Mouse (Mus musculus): ENCODE results near the gene Pik3r1.

The Pik3r1 gene

DNA sequence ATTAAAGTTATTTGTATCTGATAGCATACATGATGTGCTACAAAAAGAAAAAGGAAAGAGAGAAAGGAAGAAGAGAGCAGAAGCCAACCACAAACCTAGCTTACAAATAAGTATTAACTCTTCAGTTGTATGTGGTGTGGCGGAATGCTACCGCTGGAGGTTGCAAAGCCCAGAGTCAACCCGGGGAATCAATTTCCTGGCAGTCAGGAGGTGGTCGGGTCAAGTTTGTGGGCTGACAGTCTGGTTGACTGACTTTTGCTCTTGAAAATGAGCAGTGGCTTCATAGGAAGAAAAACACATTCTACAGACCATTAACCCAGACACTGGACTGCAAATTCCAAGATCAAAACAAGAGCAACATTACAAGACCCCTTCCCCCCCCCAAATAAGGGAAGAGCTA lies 85.6 kb downstream of the Pik3r1 start:
- DNase-seq (ENCODE audit: low spot score in 2 of 2) = no peak

GRCm38 (mm10) chr13:101680083-101680482 lies 87.9 kb downstream of the Pik3r1 start:
- no peak for DNase-seq (ENCODE audit: low spot score in 2 of 2)

GRCm38 (mm10) chr13:101678984-101679383 lies 89.0 kb downstream of the Pik3r1 start:
- DNase-seq (ENCODE audit: low spot score in 2 of 2) = no peak

DNA sequence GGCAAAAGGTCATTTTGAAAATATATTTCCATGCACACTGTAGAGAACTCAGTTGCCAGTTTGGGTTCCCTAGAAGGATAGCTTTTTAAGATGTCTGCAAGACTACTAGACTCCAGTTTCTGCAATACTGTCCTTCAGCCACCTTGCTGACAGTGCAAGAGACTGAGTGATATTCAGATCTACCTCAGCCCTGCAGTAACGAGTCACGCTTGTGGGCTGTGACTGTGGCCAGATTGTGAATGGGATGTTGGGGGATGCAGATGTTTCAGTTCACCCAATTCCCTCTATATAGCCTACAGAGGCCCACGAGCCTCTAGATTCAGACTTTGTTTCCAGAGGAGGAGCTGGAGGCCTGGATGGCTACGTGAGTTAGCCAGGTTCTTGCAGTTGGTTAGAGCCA lies 90.0 kb downstream of the Pik3r1 start:
- DNase-seq (ENCODE audit: low spot score in 2 of 2) = no peak

DNA sequence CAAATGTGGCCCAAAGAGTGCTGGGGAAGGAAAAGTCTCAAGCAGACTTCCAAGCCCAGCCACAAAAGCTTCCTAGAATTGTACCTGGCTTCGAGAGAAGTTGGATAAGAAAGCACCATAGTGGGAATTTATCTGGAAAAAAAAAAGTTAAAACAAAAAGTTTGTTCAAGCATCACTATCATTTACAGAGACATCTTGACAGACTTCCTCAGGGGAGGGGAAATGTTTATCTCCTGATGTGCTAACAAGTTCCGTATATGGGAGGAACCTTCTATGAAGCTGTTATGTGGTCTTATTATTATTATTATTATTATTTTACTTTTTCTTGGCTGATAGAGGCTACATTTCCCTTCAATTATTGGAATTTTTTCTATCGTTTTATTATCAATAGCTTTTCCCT lies 94.1 kb downstream of the Pik3r1 start:
- no peak for DNase-seq (ENCODE audit: low spot score in 2 of 2)

- DNase-seq (ENCODE audit: low spot score in 2 of 2) = no peak
Observed at GRCm38 (mm10) chr13:101668859-101669258, 99.2 kb downstream of the Pik3r1 start.

GRCm38 (mm10) chr13:101664010-101664409 lies 104.0 kb downstream of the Pik3r1 start:
- no peak for DNase-seq (ENCODE audit: low spot score in 2 of 2)

GRCm38 (mm10) chr13:101662900-101663299 lies 105.1 kb downstream of the Pik3r1 start:
- DNase-seq (ENCODE audit: low spot score in 2 of 2) = no peak

GRCm38 (mm10) chr13:101661567-101661966 lies 106.5 kb downstream of the Pik3r1 start:
- DNase-seq (ENCODE audit: low spot score in 2 of 2) = no peak

DNA sequence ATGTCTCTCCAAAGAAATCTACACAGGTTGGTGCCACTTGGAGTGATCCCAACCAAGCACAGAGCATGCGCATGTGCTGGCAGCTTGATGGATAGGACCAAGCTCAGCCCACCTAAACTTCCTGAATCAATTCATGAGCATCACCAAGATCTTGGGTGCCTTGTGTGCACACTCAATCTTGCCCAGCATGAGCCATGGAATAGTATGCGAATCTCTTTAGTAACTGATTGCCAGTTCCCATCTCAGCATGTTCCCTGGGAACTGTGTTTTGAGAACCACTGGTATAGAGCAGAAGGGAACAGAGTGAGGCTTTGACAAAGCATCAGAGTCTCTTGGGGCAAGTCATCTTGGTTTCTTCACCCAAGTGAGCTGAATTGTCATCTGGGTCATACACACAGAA lies 107.8 kb downstream of the Pik3r1 start:
- no peak for DNase-seq (ENCODE audit: low spot score in 2 of 2)

DNA sequence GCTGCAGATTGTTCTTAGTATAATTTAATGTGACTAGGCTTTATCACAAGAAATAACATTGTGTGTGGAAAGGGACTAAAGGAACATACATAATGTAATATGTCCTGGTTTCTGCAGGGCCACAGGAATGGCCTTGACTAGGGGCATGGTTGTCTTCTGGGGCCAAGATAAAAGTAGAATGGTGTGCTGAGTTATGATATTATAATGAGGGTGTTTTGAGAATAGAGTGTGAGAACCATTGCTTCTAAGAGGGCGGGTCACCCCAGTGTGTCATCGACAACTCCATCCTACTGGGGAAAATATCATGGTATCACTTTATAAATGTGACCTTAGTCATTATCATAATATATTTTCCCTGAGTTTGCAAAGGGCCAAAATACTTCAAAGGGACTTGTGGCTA lies 115.9 kb downstream of the Pik3r1 start:
- DNase-seq (ENCODE audit: low spot score in 2 of 2) = no peak

DNA sequence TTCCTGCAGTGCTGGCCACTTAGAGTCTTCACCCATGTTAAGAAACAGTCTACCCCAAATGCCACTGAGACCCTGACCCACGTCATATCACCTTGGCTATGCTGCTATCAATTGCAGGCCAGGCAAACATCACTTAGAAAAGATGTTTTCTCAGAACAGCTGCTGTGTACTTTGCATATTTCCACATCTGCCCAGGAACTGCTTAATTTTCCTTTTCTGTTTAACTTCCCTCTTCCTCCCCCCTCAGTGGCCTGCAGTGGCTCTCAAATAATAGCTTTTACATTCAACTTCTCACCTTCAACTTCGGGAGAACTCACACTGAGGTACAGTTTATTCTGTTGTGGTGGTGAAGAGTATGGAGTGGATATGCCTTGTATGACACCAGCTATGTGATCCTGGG lies 126.4 kb downstream of the Pik3r1 start:
- DNase-seq (ENCODE audit: low spot score in 2 of 2) = no peak

DNA sequence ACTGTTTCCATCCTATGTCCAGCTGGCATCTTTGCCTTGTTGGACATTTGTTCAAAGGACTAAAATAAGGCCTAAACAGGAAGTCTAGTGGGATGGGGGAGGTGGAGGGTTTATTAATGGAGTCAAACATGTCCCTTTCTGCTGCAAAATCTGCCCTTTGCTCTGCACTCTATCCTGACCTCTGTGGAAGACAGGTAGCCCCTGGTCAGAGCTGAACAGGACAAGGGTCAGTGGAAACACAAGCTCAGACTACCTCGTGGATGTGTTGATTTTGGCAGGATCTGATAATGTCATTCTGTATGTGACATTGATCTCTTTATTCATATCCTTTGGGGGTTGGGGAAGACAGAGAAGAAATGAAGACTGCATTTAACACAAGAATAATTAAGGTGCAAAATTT lies 132.2 kb downstream of the Pik3r1 start:
- no peak for DNase-seq (ENCODE audit: low spot score in 2 of 2)

- no peak for DNase-seq (ENCODE audit: low spot score in 2 of 2)
Observed at GRCm38 (mm10) chr13:101634420-101634819, 133.6 kb downstream of the Pik3r1 start.

DNA sequence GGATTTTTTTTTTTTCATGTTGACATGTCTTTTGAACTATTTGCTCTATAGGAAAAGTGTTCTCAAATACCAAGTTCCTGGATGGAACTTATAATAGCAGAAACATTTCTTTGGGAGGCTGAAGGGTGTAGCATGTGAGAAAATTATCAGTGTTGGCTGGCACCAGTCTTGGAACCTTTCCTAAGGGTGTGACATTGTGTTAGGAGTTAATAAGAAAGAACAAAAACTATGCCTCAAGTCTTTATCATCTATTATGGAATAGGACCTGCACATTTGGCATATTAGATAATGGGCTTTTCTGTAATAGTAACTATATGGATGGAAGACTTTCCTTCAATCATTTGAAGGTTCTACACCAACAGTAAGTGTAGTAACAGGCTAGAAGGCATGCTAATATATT lies 134.4 kb downstream of the Pik3r1 start:
- DNase-seq (ENCODE audit: low spot score in 2 of 2) = no peak

- peak in 1 of 2 experiments; percentile 20 for DNase-seq (ENCODE audit: low spot score in 2 of 2)
Observed at GRCm38 (mm10) chr13:101632771-101633170, 135.2 kb downstream of the Pik3r1 start.

DNA sequence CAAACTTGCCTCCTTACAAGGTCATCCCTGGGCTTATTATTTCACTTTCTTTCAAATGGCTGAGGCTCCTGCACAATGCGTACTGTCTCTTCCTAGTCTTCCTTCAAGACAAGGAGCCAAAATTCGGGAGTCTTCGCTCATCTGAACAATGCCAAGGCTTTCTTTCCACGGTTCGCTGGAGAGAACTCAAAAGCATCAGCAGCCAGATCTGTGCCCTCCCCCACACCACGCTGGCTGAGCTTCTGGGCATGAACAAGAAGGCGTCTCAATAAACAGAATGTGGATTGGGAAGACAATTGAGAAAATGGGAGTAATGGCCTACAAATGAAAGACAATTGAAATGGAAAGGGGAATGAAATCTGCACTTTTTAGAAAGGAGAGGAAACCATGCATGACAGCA lies 136.5 kb downstream of the Pik3r1 start:
- DNase-seq (ENCODE audit: low spot score in 2 of 2) = no peak

Data from urinary bladder, postnatal 36 days (tissue).